Mouse (Mus musculus) intestine, postnatal 0 days (tissue): ENCODE measurements at regions not wholly inside any gene's neighbourhood (a gene's known extent, or its start where the extent isn't known, plus 50 kb on each side); places are given as distances from the start of the nearest gene placed in this dataset.

ENCODE experiments used
- ATAC-seq: fragments of 200-750 bp; cut with Nextera tagmentation; 2 replicates; pipeline ENCODE4 v1.8.0; 2017; ENCODE audit warnings: mild to moderate bottlenecking, moderate TSS enrichment, moderate library complexity
- H3K27ac ChIP-seq: fragments of 300-500 bp; sonication (generic); 2 replicates; pipeline ENCODE4 v1.5.1; 2014; ENCODE audit warnings: mild to moderate bottlenecking, low read depth, low read length, moderate library complexity
- H3K27me3 ChIP-seq: fragments of 300-500 bp; sonication (generic); replicated peaks from 2 replicates; pipeline ENCODE4 v1.6.1; 2014; ENCODE audit warnings: low read length, mixed read lengths; ENCODE audit not compliant: control insufficient read depth, insufficient read depth
- H3K36me3 ChIP-seq: fragments of 300-500 bp; sonication (generic); 2 replicates; pipeline ENCODE4 v1.6.1; 2014; ENCODE audit warnings: mild to moderate bottlenecking, moderate library complexity; ENCODE audit not compliant: control insufficient read depth, insufficient read depth
- H3K4me1 ChIP-seq: fragments of 300-500 bp; sonication (generic); replicated peaks from 2 replicates; pipeline ENCODE4 v1.6.1; 2014; ENCODE audit warnings: antibody characterized with exemption, low read length, mixed read lengths; ENCODE audit not compliant: control insufficient read depth, insufficient read depth
- H3K4me2 ChIP-seq: fragments of 300-500 bp; sonication (generic); replicated peaks from 2 replicates; pipeline ENCODE4 v1.6.1; 2014; ENCODE audit warnings: low read depth, mild to moderate bottlenecking, moderate library complexity
- H3K4me3 ChIP-seq: fragments of 300-500 bp; sonication (generic); 2 replicates; pipeline ENCODE4 v1.5.1; 2014; ENCODE audit warnings: low read depth, low read length
- H3K9ac ChIP-seq: fragments of 300-500 bp; sonication (generic); 2 replicates; pipeline ENCODE4 v1.6.1; 2014; ENCODE audit warnings: mild to moderate bottlenecking, low read depth, low read length
- H3K9me3 ChIP-seq: fragments of 300-500 bp; sonication (generic); 2 replicates; pipeline ENCODE4 v1.6.1; 2016; ENCODE audit warnings: mixed run types; ENCODE audit not compliant: control insufficient read depth
- CTCF ChIP-seq: sonication (generic); IDR thresholded peaks from 2 replicates; pipeline ENCODE4 v1.5.1; 2016; ENCODE audit warnings: low read depth, mild to moderate bottlenecking, control low read depth, antibody characterized with exemption, moderate library complexity
- WGBS: fragments of 180-500 bp; shearing (Covaris S2); extraction: QIAGEN DNeasy Blood & Tissue Kit; methylation state at CpG from one replicate; pipeline ENCODE4 v1.1.7; 2014; 5-methylcytosine and 5-hydroxymethylcytosine counted together

- no peak for ATAC-seq
- H3K27ac ChIP-seq: no peak overlapping the region
- no peaks in the 10 kb centered on the region for H3K9me3 ChIP-seq
- WGBS: 34% methylated on average over 3 of the region's 3 CpGs
- H3K4me1 ChIP-seq: 0 out of 2 replicates have a peak, but pooled peaks cover 3% of the 10 kb centered on the region
- no peak for TF ChIP-seq CTCF
- H3K36me3 ChIP-seq: no peaks in the 10 kb centered on the region
- H3K27me3 ChIP-seq: no peaks in the 10 kb centered on the region
- H3K4me2 ChIP-seq: no peak overlapping the region
- no peak overlapping the region for H3K4me3 ChIP-seq
- H3K9ac ChIP-seq: no peak overlapping the region
Observed at GRCm38 (mm10) chr1:128671495-128671894, 79.4 kb upstream of the Cxcr4 start.

GRCm38 (mm10) chr1:128671016-128671415 lies 78.9 kb upstream of the Cxcr4 start:
- Histone ChIP-seq H3K27me3 (no peaks in the 10 kb centered on the region), H3K4me3 (no peak overlapping the region), H3K36me3 (no peaks in the 10 kb centered on the region), H3K4me1 (0 out of 2 replicates have a peak, but pooled peaks cover 3% of the 10 kb centered on the region), H3K9ac (no peak overlapping the region), H3K27ac (no peak overlapping the region), H3K9me3 (no peaks in the 10 kb centered on the region), H3K4me2 (no peak overlapping the region)
- TF ChIP-seq CTCF: no peak
- ATAC-seq: no peak
- WGBS: 43% methylated on average over 5 of the region's 5 CpGs

DNA sequence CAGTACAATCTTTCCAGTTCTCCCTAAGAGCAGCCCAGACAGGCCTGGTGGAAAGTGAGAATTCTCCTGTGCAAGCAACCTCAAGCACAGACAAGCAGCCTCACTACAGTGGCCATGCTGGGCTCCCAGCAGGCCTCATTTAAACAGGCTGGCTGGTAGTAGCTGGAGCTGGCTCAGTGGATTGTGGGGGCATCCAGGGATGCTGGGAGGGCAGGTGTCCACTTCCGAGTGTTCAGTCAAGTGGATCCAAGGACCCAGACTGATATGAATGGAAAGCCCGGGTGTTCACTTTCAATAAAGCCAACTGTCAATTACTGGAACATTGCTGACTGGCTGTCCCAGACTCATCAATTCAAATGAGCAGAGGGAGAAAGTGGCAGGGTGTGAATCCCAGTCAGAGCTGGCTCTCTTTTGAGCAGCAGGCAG lies 77.2 kb upstream of the Cxcr4 start:
- no peak overlapping the region for H3K9ac ChIP-seq
- no peaks in the 10 kb centered on the region for H3K36me3 ChIP-seq
- no peaks in the 10 kb centered on the region for H3K9me3 ChIP-seq
- no peak for ATAC-seq
- H3K4me1 ChIP-seq: 0 out of 2 replicates have a peak, but pooled peaks cover 3% of the 10 kb centered on the region
- no peak for TF ChIP-seq CTCF
- H3K27ac ChIP-seq: no peak overlapping the region
- no peak overlapping the region for H3K4me2 ChIP-seq
- H3K27me3 ChIP-seq: no peaks in the 10 kb centered on the region
- H3K4me3 ChIP-seq: no peak overlapping the region
- WGBS: 82% methylated on average over 2 of the region's 2 CpGs

- H3K4me3 ChIP-seq: no peak overlapping the region
- no peak overlapping the region for H3K27ac ChIP-seq
- no peak for TF ChIP-seq CTCF
- no peak overlapping the region for H3K9ac ChIP-seq
- H3K36me3 ChIP-seq: no peaks in the 10 kb centered on the region
- WGBS: 83% methylated on average over 6 of the region's 6 CpGs
- 0 out of 2 replicates have a peak, but pooled peaks cover 3% of the 10 kb centered on the region for H3K4me1 ChIP-seq
- no peaks in the 10 kb centered on the region for H3K27me3 ChIP-seq
- no peak for ATAC-seq
- H3K9me3 ChIP-seq: no peaks in the 10 kb centered on the region
- H3K4me2 ChIP-seq: no peak overlapping the region
Observed at GRCm38 (mm10) chr1:128668718-128669117, 76.6 kb upstream of the Cxcr4 start.

- Histone ChIP-seq H3K9ac (no peak overlapping the region), H3K36me3 (no peaks in the 10 kb centered on the region), H3K4me3 (no peak overlapping the region), H3K27me3 (no peaks in the 10 kb centered on the region), H3K27ac (no peak overlapping the region), H3K4me1 (0 out of 2 replicates have a peak, but pooled peaks cover 3% of the 10 kb centered on the region), H3K4me2 (no peak overlapping the region), H3K9me3 (no peaks in the 10 kb centered on the region)
- no peak for TF ChIP-seq CTCF
- no peak for ATAC-seq
- WGBS: 75% methylated on average over 4 of the region's 4 CpGs
Observed at GRCm38 (mm10) chr1:128667121-128667762, 75.1 kb upstream of the Cxcr4 start.

- no peak overlapping the region for H3K27ac ChIP-seq
- TF ChIP-seq CTCF: no peak
- H3K9me3 ChIP-seq: no peaks in the 10 kb centered on the region
- H3K4me1 ChIP-seq: no peaks in the 10 kb centered on the region
- H3K9ac ChIP-seq: no peak overlapping the region
- H3K36me3 ChIP-seq: no peaks in the 10 kb centered on the region
- no peak overlapping the region for H3K4me3 ChIP-seq
- no peak for ATAC-seq
- H3K4me2 ChIP-seq: no peak overlapping the region
- H3K27me3 ChIP-seq: no peaks in the 10 kb centered on the region
- 95% methylated on average over 2 of the region's 2 CpGs for WGBS
Observed at GRCm38 (mm10) chr1:128663207-128663606, 71.1 kb upstream of the Cxcr4 start.
